Comparison of ENCODE assay signal across 8 mouse cellular contexts in the genomic region with DNA sequence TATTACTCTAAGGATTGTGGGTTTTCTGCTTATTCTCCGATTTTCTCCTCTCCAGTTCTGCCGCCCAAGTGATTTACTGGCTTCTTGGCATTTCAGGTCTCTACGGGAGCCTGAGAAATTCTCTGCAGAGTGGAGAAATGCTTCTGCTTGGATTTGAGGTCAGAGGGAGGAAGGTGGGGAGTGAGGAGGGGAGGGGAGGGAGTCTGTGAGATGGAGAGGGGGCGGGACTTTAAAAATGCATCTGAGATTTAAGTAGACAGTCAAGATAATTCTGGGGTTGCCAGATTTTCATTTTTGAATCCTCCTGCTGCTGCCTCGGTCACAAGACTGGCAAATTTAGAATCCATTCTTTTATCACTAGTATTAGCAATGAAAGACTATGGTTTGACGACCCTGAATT. TPM values are rescaled to one million over a fixed set of nuclear protein-coding genes. Genes with fewer than 3 reads are reported as not detected.
A peak's percentile ranks its signal among the peaks of the same experiment; 100 is the strongest.
DNase-seq lines count a peak whose midpoint lies in the region; ATAC-seq and TF ChIP-seq lines count a peak whose summit lies in the region.

No protein-coding gene starts in this region.

- intact Hi-C loops in left cerebral cortex, adult 2 months (cut with DNase I) = loop anchor here (1.0 to 2.0 kb wide), 2 partner anchors 30 to 99 kb away; no protein-coding TSS in a partner anchor

- H3K27ac ChIP-seq in cortical plate, adult 2 months (ENCODE audit: insufficient read depth, low read length) = peak overlapping the region; percentile 85
- H3K27ac ChIP-seq in heart, embryonic 16.5 days (ENCODE audit: low read length) = peak overlapping the region; percentile 97
- H3K27ac ChIP-seq in left cerebral cortex, adult 2 months = peak overlapping the region; percentile 94
- H3K27ac ChIP-seq in midbrain, embryonic 12.5 days (replicated peaks) = peak overlapping the region; percentile 91; the same call in 1 of the 2 replicates
- H3K27ac ChIP-seq in thymus, adult 2 months (ENCODE audit: control insufficient read depth, insufficient read depth, low read length) = no peak overlapping the region

- DNase-seq in left cerebral cortex, adult 2 months (ENCODE audit: extremely low spot score in 1 of 2, low spot score in 2 of 2) = peak in 1 of 2 experiments; percentile 27
- no peak for DNase-seq in thymus, postnatal 4 days
- no peak for DNase-seq in thymus, adult 2 months

- H3K36me3 ChIP-seq in megakaryocyte, embryonic 14.5 days (replicated peaks; ENCODE audit: low read length) = no peaks in the 10 kb centered on the region
- H3K36me3 ChIP-seq in heart, embryonic 16.5 days (ENCODE audit: control insufficient read depth, insufficient read depth) = peaks cover under 1% of the 10 kb centered on the region; the same call in 1 of the 2 replicates
- no peaks in the 10 kb centered on the region for H3K36me3 ChIP-seq in midbrain, embryonic 12.5 days
- H3K36me3 ChIP-seq in thymus, adult 2 months (ENCODE audit: control insufficient read depth, insufficient read depth, low read length) = no peaks in the 10 kb centered on the region

- H3K4me1 ChIP-seq in megakaryocyte, embryonic 14.5 days = peaks cover 32% of the 10 kb centered on the region
- peaks cover 1% of the 10 kb centered on the region; the same call in 1 of the 2 replicates for H3K4me1 ChIP-seq in cortical plate, adult 2 months (ENCODE audit: control insufficient read depth, insufficient read depth, low read length)
- H3K4me1 ChIP-seq in heart, embryonic 16.5 days (ENCODE audit: control insufficient read depth, insufficient read depth, low read length) = peaks cover 13% of the 10 kb centered on the region
- peaks cover 17% of the 10 kb centered on the region for H3K4me1 ChIP-seq in midbrain, embryonic 12.5 days
- H3K4me1 ChIP-seq in thymus, adult 2 months (replicated peaks; ENCODE audit: control insufficient read depth, insufficient read depth, low read length) = no peaks in the 10 kb centered on the region; the same call in 1 of the 2 replicates

- H3K9ac ChIP-seq in heart, embryonic 16.5 days (ENCODE audit: low read length) = peak overlapping the region; percentile 97
- H3K9ac ChIP-seq in midbrain, embryonic 12.5 days (replicated peaks) = peak overlapping the region; percentile 79; the same call in 1 of the 2 replicates

- WGBS in heart, embryonic 16.5 days = 6% methylated on average over 6 of the region's 6 CpGs
- 12% methylated on average over 6 of the region's 6 CpGs for WGBS in midbrain, embryonic 12.5 days
- WGBS in thymus, adult 2 months = 9% methylated on average over 6 of the region's 6 CpGs

- TF ChIP-seq CTCF in cortical plate, adult 2 months (IDR thresholded peaks at IDR 0.05; ENCODE audit: extremely low read depth, insufficient read depth, low read length) = no peak
- no peak for TF ChIP-seq CTCF in left cerebral cortex, adult 2 months (IDR thresholded peaks at IDR 0.05)
- TF ChIP-seq CTCF in thymus, adult 2 months (IDR thresholded peaks at IDR 0.05; ENCODE audit: borderline replicate concordance, control insufficient read depth, extremely low read depth, insufficient read depth, low read length, poor library complexity) = no peak

- no peaks in the 10 kb centered on the region for H3K9me3 ChIP-seq in megakaryocyte, embryonic 14.5 days
- no peaks in the 10 kb centered on the region for H3K9me3 ChIP-seq in heart, embryonic 16.5 days (replicated peaks; ENCODE audit: control insufficient read depth, low read length)
- H3K9me3 ChIP-seq in midbrain, embryonic 12.5 days = no peaks in the 10 kb centered on the region

- ATAC-seq in megakaryocyte, adult 5-6 weeks (ENCODE audit: poor library complexity, severe bottlenecking) = no peak
- ATAC-seq in heart, embryonic 16.5 days (replicated peaks; ENCODE audit: extremely low read depth, insufficient read depth, low FRiP score) = no peak
- no peak for ATAC-seq in midbrain, embryonic 12.5 days (ENCODE audit: low FRiP score, low read depth)

- H3K4me3 ChIP-seq in megakaryocyte, embryonic 14.5 days (replicated peaks) = peak overlapping the region; percentile 93
- peak overlapping the region; percentile 99 for H3K4me3 ChIP-seq in cortical plate, adult 2 months (ENCODE audit: insufficient read depth, low read length)
- peak overlapping the region; percentile 85 for H3K4me3 ChIP-seq in heart, embryonic 16.5 days (ENCODE audit: low read length)
- H3K4me3 ChIP-seq in left cerebral cortex, adult 2 months = peak overlapping the region; percentile 83
- peak overlapping the region; percentile 74 for H3K4me3 ChIP-seq in midbrain, embryonic 12.5 days
- no peak overlapping the region for H3K4me3 ChIP-seq in thymus, adult 2 months (ENCODE audit: control insufficient read depth, insufficient read depth, low read length)

- H3K27me3 ChIP-seq in megakaryocyte, embryonic 14.5 days (replicated peaks) = peaks cover 63% of the 10 kb centered on the region
- H3K27me3 ChIP-seq in heart, embryonic 16.5 days (ENCODE audit: control insufficient read depth, insufficient read depth, low read length) = 0 out of 2 replicates have a peak, but pooled peaks cover 2% of the 10 kb centered on the region
- peaks cover 25% of the 10 kb centered on the region for H3K27me3 ChIP-seq in midbrain, embryonic 12.5 days
- peaks cover 15% of the 10 kb centered on the region for H3K27me3 ChIP-seq in thymus, adult 2 months (ENCODE audit: control insufficient read depth, insufficient read depth, low read length)

- TF ChIP-seq POLR2A in cortical plate, adult 2 months (IDR thresholded peaks at IDR 0.05; ENCODE audit: extremely low read depth, insufficient read depth, low read length) = peak; percentile 58; the same call in 1 of the 2 replicates
- TF ChIP-seq POLR2A in thymus, adult 2 months (IDR thresholded peaks at IDR 0.05; ENCODE audit: control insufficient read depth, extremely low read depth, insufficient read depth, low read length, poor library complexity) = no peak

- H3K4me2 ChIP-seq in heart, embryonic 16.5 days (ENCODE audit: low read depth, low read length) = peak overlapping the region; percentile 88
- H3K4me2 ChIP-seq in midbrain, embryonic 12.5 days (replicated peaks) = peak overlapping the region; percentile 99

RNA-seq across cellular contexts. Expression of a gene that starts 31.4 kb away (rescaled TPM):
- polyA plus RNA-seq in megakaryocyte, embryonic 14.5 days (2012; ENCODE audit: insufficient read depth, low replicate concordance) = 28.9 and 37.4 TPM in 2 replicates
- 84.3 and 90.3 TPM in 2 replicates for total RNA-seq in megakaryocyte, adult 5-6 weeks (2015)
- 52.5 and 52.6 TPM in 2 replicates for total RNA-seq in megakaryocyte, adult 5-6 weeks (2017)
- polyA plus RNA-seq in cortical plate, adult 2 months (2012; rRNA removed) = 66.2 and 67.6 TPM in 2 replicates
- 77.0 and 80.2 TPM in 2 replicates for polyA plus RNA-seq in heart, embryonic 16.5 days (2015; fragmentation: Nextera tagmentation; extraction: Ambion mirVana)
- 10 to 100 TPM; 82.6 to 96.0 TPM for total RNA-seq in left cerebral cortex, adult 2 months (2021)
- polyA plus RNA-seq in midbrain, embryonic 12.5 days (2016; fragmentation: Nextera tagmentation; extraction: Ambion mirVana) = 150 and 161 TPM in 2 replicates
- polyA plus RNA-seq in thymus, adult 2 months (2012; rRNA removed) = 34.4 and 55.9 TPM in 2 replicates

RNA-seq across cellular contexts. Expression of a gene that starts 32.5 kb away (rescaled TPM):
- polyA plus RNA-seq in megakaryocyte, embryonic 14.5 days (2012; ENCODE audit: insufficient read depth, low replicate concordance) = 0.21 TPM in 1 of 2 replicates, not detected in the other
- 0.58 and 1.2 TPM in 2 replicates for total RNA-seq in megakaryocyte, adult 5-6 weeks (2015)
- total RNA-seq in megakaryocyte, adult 5-6 weeks (2017) = 0.37 and 1.3 TPM in 2 replicates
- 32.7 and 35.8 TPM in 2 replicates for polyA plus RNA-seq in cortical plate, adult 2 months (2012; rRNA removed)
- polyA plus RNA-seq in heart, embryonic 16.5 days (2015; fragmentation: Nextera tagmentation; extraction: Ambion mirVana) = 7.4 and 8.2 TPM in 2 replicates
- total RNA-seq in left cerebral cortex, adult 2 months (2021) = 10 to 100 TPM; 87.0 to 96.0 TPM
- 4.8 and 6.7 TPM in 2 replicates for polyA plus RNA-seq in midbrain, embryonic 12.5 days (2016; fragmentation: Nextera tagmentation; extraction: Ambion mirVana)
- polyA plus RNA-seq in thymus, adult 2 months (2012; rRNA removed) = 3.5 and 3.8 TPM in 2 replicates
